Mouse (Mus musculus) small intestine, adult 2 months (tissue): ENCODE data around the gene Ccdc78. TPM values are rescaled to one million over a fixed set of nuclear protein-coding genes. Genes with fewer than 3 reads are reported as not detected.

Source experiments
- H3K27ac ChIP-seq: fragments of 200-500 bp; 2 replicates; pipeline ENCODE4 v1.5.1; 2012; ENCODE audit warnings: low read depth, low read length, control low read depth, inconsistent platforms; ENCODE audit not compliant: insufficient read depth
- H3K27me3 ChIP-seq: fragments of 200-500 bp; 2 replicates; pipeline ENCODE4 v1.6.1; 2012; ENCODE audit warnings: mild to moderate bottlenecking, moderate library complexity, low read length, inconsistent platforms; ENCODE audit not compliant: control insufficient read depth, insufficient read depth
- H3K36me3 ChIP-seq: fragments of 200-500 bp; 2 replicates; pipeline ENCODE4 v1.6.1; 2012; ENCODE audit warnings: mild to moderate bottlenecking, low read length, control low read depth, inconsistent platforms; ENCODE audit not compliant: control insufficient read depth, insufficient read depth
- H3K4me1 ChIP-seq: fragments of 200-500 bp; 2 replicates; pipeline ENCODE4 v1.6.1; 2012; ENCODE audit warnings: low read length, inconsistent platforms, mixed read lengths; ENCODE audit not compliant: control insufficient read depth, insufficient read depth, insufficient read length
- H3K4me3 ChIP-seq: fragments of 200-500 bp; 2 replicates; pipeline ENCODE4 v1.5.1; 2012; ENCODE audit warnings: low read depth, mild to moderate bottlenecking, control low read depth, inconsistent platforms, low read length, moderate library complexity
- CTCF ChIP-seq: fragments of 200-500 bp; IDR thresholded peaks from 2 replicates; pipeline ENCODE4 v1.5.1; 2012; ENCODE audit warnings: low read depth, mild to moderate bottlenecking, control low read depth, inconsistent platforms, low read length, moderate library complexity, mixed read lengths; ENCODE audit not compliant: insufficient replicate concordance, insufficient read length; ENCODE audit errors: extremely low read depth
- POLR2A ChIP-seq: fragments of 200-500 bp; IDR thresholded peaks from 2 replicates; pipeline ENCODE4 v1.6.1; 2012; ENCODE audit warnings: low read depth, mild to moderate bottlenecking, control low read depth, inconsistent platforms, low read length, moderate library complexity
- WGBS: fragments of 180-500 bp; shearing (Covaris S2); methylation state at CpG from one replicate; pipeline ENCODE4 v1.1.7; 2018; 5-methylcytosine and 5-hydroxymethylcytosine counted together
- polyA plus RNA-seq: library from polyadenylated mRNA; depleted of rRNA; stranded (reverse); fragments of >200 nt; gene quantifications from 2 replicates; pipeline ENCODE4 v1.2.3, GENCODE M21; 2012; rRNA removed

Ccdc78 gene
- polyA plus RNA-seq, 1 experiment = 0.06 TPM

DNA sequence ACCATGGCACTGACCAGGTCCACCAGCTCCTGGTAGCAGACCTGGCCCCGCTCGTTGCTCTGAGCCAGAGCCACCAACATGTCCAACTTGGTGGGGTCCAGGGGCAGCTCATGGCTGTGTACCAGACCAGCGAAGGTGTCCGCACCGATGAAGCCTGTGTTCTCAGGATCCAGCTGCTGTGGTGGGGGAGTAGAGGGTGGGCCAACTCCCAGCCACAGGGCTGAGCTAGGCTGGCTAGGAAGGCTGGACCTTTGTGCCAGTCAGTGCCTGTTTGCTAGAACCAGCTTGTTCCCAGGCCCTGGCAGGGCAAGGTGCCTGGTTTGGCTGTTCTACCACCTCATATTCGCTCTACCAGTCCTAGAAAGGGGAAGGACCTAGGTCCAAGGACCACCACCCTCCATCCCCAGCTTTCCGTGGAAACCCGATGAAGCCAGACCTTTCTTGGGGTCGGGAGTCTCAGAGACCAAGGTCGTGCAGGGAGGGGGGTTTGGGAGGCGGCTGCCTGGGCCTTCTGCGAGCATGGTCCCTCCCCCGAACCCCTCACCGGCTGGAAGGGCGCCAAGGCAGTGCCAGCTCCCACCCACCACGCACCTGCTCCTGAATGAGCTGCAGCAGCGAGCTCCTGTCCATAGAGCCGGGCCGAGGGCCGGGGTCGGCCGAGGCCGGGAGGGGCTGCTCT is 50.2 kb downstream of the Ccdc78 start:
- 23% methylated on average over 23 of the region's 23 CpGs for WGBS
- H3K4me1 ChIP-seq = peaks cover 44% of the 10 kb centered on the region
- TF ChIP-seq CTCF (no peak), POLR2A (no peak)
- peaks cover 28% of the 10 kb centered on the region for H3K36me3 ChIP-seq
- no peaks in the 10 kb centered on the region for H3K27me3 ChIP-seq
- H3K4me3 ChIP-seq = peak overlapping the region; percentile 43
- no peak overlapping the region for H3K27ac ChIP-seq

DNA sequence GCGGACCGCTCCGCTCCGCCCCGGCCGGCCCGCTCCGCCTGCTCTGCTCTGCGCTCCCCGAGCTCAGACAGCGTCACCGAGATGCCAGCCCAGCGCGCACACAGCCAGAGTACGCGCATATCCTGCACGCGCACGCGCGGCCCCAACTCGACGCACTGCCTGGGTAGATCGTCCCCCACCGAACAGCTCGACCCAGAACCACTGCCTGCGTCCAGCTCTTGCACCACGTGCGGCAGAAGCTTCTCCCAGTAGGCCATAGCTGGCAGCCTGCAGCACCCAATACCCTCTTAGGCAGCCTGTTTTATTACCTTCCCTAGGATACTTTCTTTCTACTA is 50.7 kb downstream of the Ccdc78 start, which contains the start of gene Rhbdl1:
Gene Rhbdl1, minus strand, starts transcription at position 220 of the 335 bp plus-strand sequence.
- Histone ChIP-seq H3K27ac (0 out of 2 replicates have a peak within 1 kb of the TSS, but pooled peaks have one; percentile 4), H3K4me3 (peak within 1 kb of the TSS; percentile 43), H3K4me1 (peaks cover 39% of the 10 kb centered on the region), H3K36me3 (peaks cover 31% of the 10 kb centered on the region), H3K27me3 (no peaks in the 10 kb centered on the region)
- WGBS = 4% methylated on average over 29 of the region's 29 CpGs
- TF ChIP-seq CTCF (no peak), POLR2A (no peak)

DNA sequence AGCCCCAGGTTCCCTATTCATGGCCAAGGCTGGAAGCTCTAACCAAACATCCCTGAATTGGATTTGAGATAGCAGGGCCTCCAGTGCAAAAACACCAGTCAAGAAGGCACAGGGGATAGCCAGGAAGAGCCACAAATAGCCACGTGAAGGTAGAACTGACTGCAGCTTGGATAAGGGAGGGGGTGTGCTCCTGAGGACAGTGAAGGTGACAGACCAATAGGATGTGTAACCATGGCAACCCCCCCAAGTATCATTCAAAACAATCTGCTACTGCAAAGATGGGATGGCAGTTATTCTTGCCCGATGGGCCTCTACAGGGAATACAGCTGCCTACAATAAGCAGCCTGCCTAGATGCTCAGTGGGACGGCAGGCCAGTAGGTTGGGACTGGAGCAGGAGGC is 51.2 kb downstream of the Ccdc78 start:
- H3K36me3 ChIP-seq = peaks cover 35% of the 10 kb centered on the region
- H3K27me3 ChIP-seq = no peaks in the 10 kb centered on the region
- H3K4me3 ChIP-seq = no peak overlapping the region
- H3K27ac ChIP-seq = 0 out of 2 replicates have a peak overlapping the region, but pooled peaks have one; percentile 4
- H3K4me1 ChIP-seq = peaks cover 39% of the 10 kb centered on the region
- TF ChIP-seq POLR2A = no peak
- TF ChIP-seq CTCF = no peak
- WGBS = 80% methylated on average over 3 of the region's 3 CpGs

DNA sequence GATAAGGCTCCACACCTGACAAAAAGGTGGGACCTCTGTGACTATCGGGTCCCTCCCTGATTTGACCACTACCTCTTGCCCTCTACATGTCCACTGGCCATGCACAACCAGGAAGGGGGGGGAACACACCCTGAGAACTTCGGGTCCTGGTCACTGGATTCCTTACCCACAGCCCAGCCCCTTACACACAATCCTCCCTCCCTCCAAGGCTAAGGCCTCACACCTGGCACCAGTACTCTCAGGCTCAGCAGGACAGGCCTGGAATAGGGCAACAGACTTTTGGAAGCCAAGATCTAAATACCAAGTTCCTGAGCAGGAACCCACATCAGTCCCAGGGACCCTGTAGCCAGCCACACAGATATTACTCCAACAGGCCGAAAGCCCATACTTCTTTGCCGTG is 52.5 kb downstream of the Ccdc78 start:
- Histone ChIP-seq H3K27ac (peak overlapping the region; percentile 10; the same call in 1 of the 2 replicates), H3K4me3 (no peak overlapping the region), H3K27me3 (no peaks in the 10 kb centered on the region), H3K4me1 (peaks cover 45% of the 10 kb centered on the region), H3K36me3 (peaks cover 35% of the 10 kb centered on the region)
- TF ChIP-seq POLR2A (no peak), CTCF (no peak)
- WGBS = 82% methylated on average over 4 of the region's 4 CpGs

DNA sequence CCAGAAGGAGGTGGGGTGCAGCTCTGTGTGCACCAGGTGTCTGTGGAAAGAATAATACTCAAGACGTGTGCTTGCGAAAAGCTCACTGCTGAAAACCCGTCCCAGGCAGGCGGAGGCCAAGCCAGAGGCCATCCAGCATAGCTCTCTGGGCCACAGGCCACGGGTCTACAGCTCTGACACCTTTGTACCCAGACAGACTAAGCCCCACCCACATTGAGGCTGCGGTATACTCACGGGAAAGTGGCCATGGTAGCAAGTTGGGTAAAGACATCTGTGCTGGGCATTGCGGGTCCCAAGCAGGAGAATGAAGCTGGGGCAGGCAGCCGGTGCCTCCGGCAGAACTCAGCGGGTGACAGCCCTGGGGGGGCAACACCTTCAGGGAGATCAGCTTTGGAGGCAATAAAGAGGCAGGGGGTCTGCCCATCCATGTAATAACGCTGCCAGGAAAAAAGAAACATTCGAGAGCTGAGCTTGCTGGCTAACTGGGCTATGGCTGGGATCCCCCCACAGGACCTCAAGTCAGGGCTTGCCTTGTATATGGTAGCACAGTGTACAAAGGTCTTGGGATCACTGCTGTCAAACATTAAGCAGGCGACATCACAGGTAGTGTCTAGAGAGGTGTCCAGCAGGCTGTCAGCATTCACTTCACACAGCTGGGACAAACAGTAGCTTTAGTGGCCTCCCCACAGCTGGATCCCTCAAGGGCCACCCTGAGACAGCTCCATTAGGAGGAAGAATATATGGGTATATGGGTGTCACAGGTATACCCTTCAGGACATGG is 53.3 kb downstream of the Ccdc78 start:
- WGBS = 53% methylated on average over 14 of the region's 14 CpGs
- peak overlapping the region; percentile 60; the same call in 1 of the 2 replicates for H3K27ac ChIP-seq
- H3K4me1 ChIP-seq = peaks cover 38% of the 10 kb centered on the region

More for the DNA sequence above, 53.3 kb downstream of the Ccdc78 start:
- Histone ChIP-seq H3K4me3 (0 out of 2 replicates have a peak overlapping the region, but pooled peaks have one; percentile 11), H3K36me3 (peaks cover 35% of the 10 kb centered on the region), H3K27me3 (no peaks in the 10 kb centered on the region)
- TF ChIP-seq POLR2A (no peak), CTCF (no peak)

Other genes with a start within 250 kb of the Ccdc78 start
- gene Sox8, start 215.9 kb upstream of the Ccdc78 start, polyA plus RNA-seq = 0.67 and 0.98 TPM in 2 replicates
- gene Lmf1, start 207.5 kb upstream of the Ccdc78 start, polyA plus RNA-seq = 10.0 and 10.9 TPM in 2 replicates
- 0.20 and 0.30 TPM in 2 replicates for gene Gng13, start 69.4 kb upstream of the Ccdc78 start, polyA plus RNA-seq
- 7.3 and 15.2 TPM in 2 replicates for gene Chtf18, start 59.2 kb upstream of the Ccdc78 start, polyA plus RNA-seq
- gene Rpusd1, start 58.9 kb upstream of the Ccdc78 start, polyA plus RNA-seq = 12.4 and 23.0 TPM in 2 replicates
- gene Mslnl, start 50.5 kb upstream of the Ccdc78 start, polyA plus RNA-seq = 0.16 and 0.20 TPM in 2 replicates
- gene Msln, start 32.2 kb upstream of the Ccdc78 start, polyA plus RNA-seq = 1.0 and 3.8 TPM in 2 replicates
- gene Narfl, start 12.8 kb upstream of the Ccdc78 start, polyA plus RNA-seq = 14.9 and 19.3 TPM in 2 replicates
- 12.7 and 25.0 TPM in 2 replicates for gene Haghl, start 907 bp upstream of the Ccdc78 start, polyA plus RNA-seq
- gene Fam173a, start 6.3 kb downstream of the Ccdc78 start, polyA plus RNA-seq = 70.7 and 135 TPM in 2 replicates
- gene AC134908.4, start 9.1 kb downstream of the Ccdc78 start, polyA plus RNA-seq = 0.48 TPM in 1 of 2 replicates, not detected in the other
- gene Metrn, start 10.6 kb downstream of the Ccdc78 start, polyA plus RNA-seq = 28.2 and 31.9 TPM in 2 replicates
- gene Fbxl16, start 22.5 kb downstream of the Ccdc78 start, polyA plus RNA-seq = 3.1 and 3.7 TPM in 2 replicates
- 18.2 and 40.0 TPM in 2 replicates for gene Wdr24, start 37.0 kb downstream of the Ccdc78 start, polyA plus RNA-seq
- 30.2 and 47.3 TPM in 2 replicates for gene Jmjd8, start 42.3 kb downstream of the Ccdc78 start, polyA plus RNA-seq
- gene Stub1, start 46.8 kb downstream of the Ccdc78 start, polyA plus RNA-seq = 76.7 and 141 TPM in 2 replicates
- 6.9 and 10.6 TPM in 2 replicates for gene Rhbdl1, start 50.7 kb downstream of the Ccdc78 start, polyA plus RNA-seq
- 28.3 and 55.5 TPM in 2 replicates for gene Gm20683, start 55.2 kb downstream of the Ccdc78 start, polyA plus RNA-seq
- 54.9 and 87.5 TPM in 2 replicates for gene Rhot2, start 58.3 kb downstream of the Ccdc78 start, polyA plus RNA-seq
- gene Wdr90, start 74.9 kb downstream of the Ccdc78 start, polyA plus RNA-seq = 8.3 and 13.3 TPM in 2 replicates
- gene Mcrip2, start 82.2 kb downstream of the Ccdc78 start, polyA plus RNA-seq = 84.8 and 111 TPM in 2 replicates
- 149 and 196 TPM in 2 replicates for gene Mettl26, start 88.5 kb downstream of the Ccdc78 start, polyA plus RNA-seq
- gene Wfikkn1, start 94.3 kb downstream of the Ccdc78 start, polyA plus RNA-seq = 0.72 and 2.6 TPM in 2 replicates
- gene Rab40c, start 133.1 kb downstream of the Ccdc78 start, polyA plus RNA-seq = 20.7 and 43.4 TPM in 2 replicates
- 59.8 and 74.1 TPM in 2 replicates for gene Pigq, start 158.4 kb downstream of the Ccdc78 start, polyA plus RNA-seq
- 0.51 TPM in 1 of 2 replicates, not detected in the other for gene Nhlrc4, start 158.4 kb downstream of the Ccdc78 start, polyA plus RNA-seq
- 0.04 TPM in 1 of 2 replicates, not detected in the other for gene A930017K11Rik, start 166.0 kb downstream of the Ccdc78 start, polyA plus RNA-seq
- 46.8 and 75.2 TPM in 2 replicates for gene Capn15, start 199.2 kb downstream of the Ccdc78 start, polyA plus RNA-seq